Mouse (Mus musculus) CD8-positive naive resting alpha-beta T cell, adult 2 months (primary cell): ENCODE data around the gene Casp8ap2.

ENCODE experiments used
- DNase-seq, 2 experiments: peaks; one replicate each; pipeline ENCODE4 v3.0.0; 2022; ENCODE audit warnings: low read depth in 2 of 2, low spot score in 2 of 2

The Casp8ap2 gene

GRCm38 (mm10) chr4:32665843-32666242 is 50.6 kb downstream of the Casp8ap2 start:
- DNase-seq, result no peak

GRCm38 (mm10) chr4:32668291-32668690 is 53.0 kb downstream of the Casp8ap2 start:
- no peak for DNase-seq

- DNase-seq, result no peak
Measured at GRCm38 (mm10) chr4:32669825-32670224, 54.6 kb downstream of the Casp8ap2 start.

- DNase-seq, result no peak
Measured at GRCm38 (mm10) chr4:32674025-32674424, 58.8 kb downstream of the Casp8ap2 start.

DNA sequence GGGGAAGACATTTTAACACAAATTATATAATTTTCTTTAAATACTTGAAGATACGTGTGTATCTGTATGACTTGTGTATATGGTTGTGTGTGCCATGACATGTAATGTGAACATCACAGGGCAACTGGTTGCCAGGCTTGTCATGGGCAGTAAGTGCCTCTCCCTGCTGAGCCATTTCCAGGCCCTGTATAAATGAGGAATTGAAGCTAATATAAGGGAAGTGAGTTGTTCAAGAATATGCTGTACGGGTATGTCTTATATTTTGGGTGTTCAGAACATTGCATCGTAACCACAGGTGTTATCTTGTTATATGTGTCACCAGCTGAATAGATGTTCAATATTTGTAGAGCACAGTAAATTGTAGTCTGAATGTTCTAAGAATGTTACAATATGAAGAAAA is 62.2 kb downstream of the Casp8ap2 start:
- DNase-seq, result no peak

DNA sequence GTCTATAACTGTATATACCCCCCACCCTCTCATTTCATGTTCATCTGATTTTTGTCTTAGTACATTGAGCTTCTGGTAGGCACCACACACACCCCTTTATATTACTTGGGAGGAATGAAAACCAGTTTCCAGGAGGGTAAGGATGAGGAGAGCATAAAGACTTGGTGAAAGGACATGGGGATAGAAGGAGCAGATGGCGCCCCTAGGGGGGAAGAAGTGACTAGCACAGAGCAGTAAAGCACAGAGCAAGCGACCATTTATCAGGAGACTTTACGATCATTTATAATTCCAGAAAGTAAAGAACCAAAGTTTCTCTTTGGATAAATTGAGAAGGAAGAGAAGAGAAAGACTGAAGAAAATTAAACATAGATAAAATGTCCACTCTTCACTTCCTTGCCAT is 65.6 kb downstream of the Casp8ap2 start:
- no peak for DNase-seq

GRCm38 (mm10) chr4:32682471-32682870 is 67.2 kb downstream of the Casp8ap2 start:
- DNase-seq, result no peak

DNA sequence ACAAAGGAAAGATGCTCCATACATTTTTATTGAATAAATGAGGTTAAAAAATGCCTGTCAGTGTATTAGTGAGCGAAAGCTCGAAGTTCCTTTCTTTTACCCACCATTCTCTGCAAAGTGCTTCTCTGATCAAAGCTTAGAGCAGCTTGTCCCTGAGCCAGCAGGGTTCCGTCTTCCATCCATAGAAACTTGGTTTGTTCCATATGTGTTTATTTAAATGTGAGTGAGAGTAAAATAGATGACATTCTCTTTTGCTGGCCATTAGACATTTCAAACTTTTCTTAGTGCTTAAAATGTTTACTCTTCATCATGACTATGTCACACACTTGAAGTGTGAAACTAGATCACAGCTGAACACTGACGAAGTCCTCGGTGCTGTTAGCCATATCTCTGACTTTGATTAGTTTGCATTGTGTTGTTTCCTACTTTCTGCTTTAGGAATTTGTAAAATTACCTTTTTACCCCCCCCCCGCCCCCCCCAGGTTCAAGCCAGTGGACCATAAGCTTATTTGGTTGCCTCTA is 67.9 kb downstream of the Casp8ap2 start:
- DNase-seq, result no peak
